10 mouse cellular contexts compared by ENCODE assay signal in the genomic region with DNA sequence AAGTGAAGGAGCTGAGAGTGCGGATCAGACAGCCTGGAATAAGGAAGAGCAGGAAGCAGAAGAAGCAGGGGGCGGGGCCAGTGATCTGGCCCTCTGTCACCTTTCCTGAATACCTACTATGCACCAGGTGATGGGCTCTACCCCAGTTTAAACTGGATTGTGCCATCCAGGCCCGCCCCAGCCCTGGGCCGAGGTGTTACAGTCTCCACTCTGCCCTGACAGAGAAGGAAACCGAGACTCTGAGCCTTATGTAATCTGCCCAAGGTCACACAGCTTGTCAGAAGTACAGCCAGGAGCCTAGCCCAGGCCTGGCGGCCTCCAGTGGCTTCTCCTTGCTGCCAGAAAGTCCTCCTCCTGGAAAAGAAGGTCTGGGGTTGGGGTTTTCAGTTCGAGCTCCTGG. TPM values are rescaled to one million over a fixed set of nuclear protein-coding genes. Genes with fewer than 3 reads are reported as not detected.
DNase-seq lines count a peak whose midpoint lies in the region; ATAC-seq lines count a peak whose summit lies in the region.
"Had no signal": no experiment of that assay in that cellular context is flagged by ENCODE, and none has a peak within 500 bp of the region (broad histone marks: within the 10 kb centered on the region; RNA-seq: fewer than 3 reads in every experiment).

No protein-coding gene starts in this region.

- peaks cover 53% of the 10 kb centered on the region for H3K27me3 ChIP-seq in heart, embryonic 12.5 days (replicated peaks)
- no peaks in the 10 kb centered on the region for H3K27me3 ChIP-seq in hindbrain, embryonic 14.5 days (ENCODE audit: control insufficient read depth, insufficient read depth, low read length)
- H3K27me3 ChIP-seq in stomach, embryonic 15.5 days (replicated peaks) = no peaks in the 10 kb centered on the region

- H3K4me1 ChIP-seq in heart, embryonic 12.5 days (replicated peaks) = peaks cover 25% of the 10 kb centered on the region
- peaks cover 32% of the 10 kb centered on the region for H3K4me1 ChIP-seq in hindbrain, embryonic 14.5 days (replicated peaks; ENCODE audit: control insufficient read depth, insufficient read depth, low read length)
- H3K4me1 ChIP-seq in stomach, embryonic 15.5 days = peaks cover 14% of the 10 kb centered on the region

- no peaks in the 10 kb centered on the region for H3K9me3 ChIP-seq in heart, embryonic 12.5 days (replicated peaks)
- H3K9me3 ChIP-seq in hindbrain, embryonic 14.5 days (ENCODE audit: control insufficient read depth, low read length) = no peaks in the 10 kb centered on the region
- no peaks in the 10 kb centered on the region for H3K9me3 ChIP-seq in stomach, embryonic 15.5 days

- no peak for DNase-seq in heart, postnatal 14 days
- peak; percentile 38 for DNase-seq in ovary, postnatal 36 days (ENCODE audit: low spot score)
- no peak for DNase-seq in ovary, postnatal 10 days (ENCODE audit: low spot score)
- DNase-seq in hindbrain, embryonic 14.5 days (ENCODE audit: low spot score) = no peak
- DNase-seq in thymus, postnatal 36 days = no peak
- DNase-seq: retina, postnatal 1 day had no signal

- H3K27ac ChIP-seq in heart, embryonic 12.5 days (ENCODE audit: poor library complexity, severe bottlenecking) = no peak overlapping the region
- H3K27ac ChIP-seq in hindbrain, embryonic 14.5 days = peak overlapping the region; percentile 44; the same call in 1 of the 2 replicates
- H3K27ac ChIP-seq in stomach, embryonic 15.5 days = no peak overlapping the region
- H3K27ac ChIP-seq: macrophage had no signal

- intact Hi-C loops in heart, postnatal 14 days (cut with DNase I) = no loop called here

- H3K9ac ChIP-seq in heart, embryonic 12.5 days = peak overlapping the region; percentile 46; the same call in 1 of the 2 replicates
- H3K9ac ChIP-seq in hindbrain, embryonic 14.5 days = no peak overlapping the region; the same call in 1 of the 2 replicates
- H3K9ac ChIP-seq in stomach, embryonic 15.5 days = no peak overlapping the region

- 22% methylated on average over 7 of the region's 7 CpGs for WGBS in heart, embryonic 12.5 days
- WGBS in hindbrain, embryonic 14.5 days = 24% methylated on average over 7 of the region's 7 CpGs
- WGBS in stomach, embryonic 15.5 days = 25% methylated on average over 7 of the region's 7 CpGs

- no peak overlapping the region for H3K4me2 ChIP-seq in heart, embryonic 12.5 days
- H3K4me2 ChIP-seq in hindbrain, embryonic 14.5 days (replicated peaks) = no peak overlapping the region
- 0 out of 2 replicates have a peak overlapping the region, but pooled peaks have one; percentile 25 for H3K4me2 ChIP-seq in stomach, embryonic 15.5 days

- H3K4me3 ChIP-seq in heart, embryonic 12.5 days = no peak overlapping the region
- no peak overlapping the region for H3K4me3 ChIP-seq in hindbrain, embryonic 14.5 days (replicated peaks; ENCODE audit: low read length)
- H3K4me3 ChIP-seq in stomach, embryonic 15.5 days (replicated peaks) = no peak overlapping the region

- no peak for ATAC-seq in heart, embryonic 12.5 days (ENCODE audit: insufficient number of reproducible peaks, low FRiP score)
- ATAC-seq in hindbrain, embryonic 14.5 days (ENCODE audit: low FRiP score) = no peak
- no peak for ATAC-seq in stomach, embryonic 15.5 days (ENCODE audit: insufficient read depth, low FRiP score, low read depth)

- H3K36me3 ChIP-seq in heart, embryonic 12.5 days = no peaks in the 10 kb centered on the region
- no peaks in the 10 kb centered on the region for H3K36me3 ChIP-seq in hindbrain, embryonic 14.5 days (replicated peaks; ENCODE audit: control insufficient read depth, insufficient read depth)
- H3K36me3 ChIP-seq in stomach, embryonic 15.5 days = no peaks in the 10 kb centered on the region

RNA-seq across cellular contexts. Expression of gene Neurod2, which starts 31.7 kb away (rescaled TPM):
- polyA plus RNA-seq in heart, embryonic 12.5 days (2016; fragmentation: Nextera tagmentation; extraction: Ambion mirVana) = not detected in 2 replicates
- not detected for total RNA-seq in heart, postnatal 14 days (2021)
- 21.7 and 25.5 TPM in 2 replicates for polyA plus RNA-seq in hindbrain, embryonic 14.5 days (2014; fragmentation: Nextera tagmentation; extraction: Ambion mirVana)
- polyA plus RNA-seq in stomach, embryonic 15.5 days (2015; fragmentation: Nextera tagmentation; extraction: Ambion mirVana) = 0.09 and 0.18 TPM in 2 replicates
- total RNA-seq: gastrocnemius, adult 18-20 months had no signal
- polyA plus RNA-seq: macrophage had no signal

RNA-seq across cellular contexts. Expression of gene Ppp1r1b, which starts 50.4 kb away (rescaled TPM):
- polyA plus RNA-seq in heart, embryonic 12.5 days (2016; fragmentation: Nextera tagmentation; extraction: Ambion mirVana) = 30.4 and 32.2 TPM in 2 replicates
- total RNA-seq in heart, postnatal 14 days (2021) = 1 to 10 TPM; 1.8 to 3.0 TPM
- polyA plus RNA-seq in hindbrain, embryonic 14.5 days (2014; fragmentation: Nextera tagmentation; extraction: Ambion mirVana) = 3.0 and 3.3 TPM in 2 replicates
- polyA plus RNA-seq in stomach, embryonic 15.5 days (2015; fragmentation: Nextera tagmentation; extraction: Ambion mirVana) = 20.2 and 21.5 TPM in 2 replicates
- polyA plus RNA-seq: macrophage had no signal

Comparison
In these comparisons a context has a peak if more than half of its experiments do, and no peak if none do; other contexts are left out.
1. RNA of gene Neurod2, which starts 31.7 kb away (polyA plus RNA-seq): 21.7 to 25.5 TPM in hindbrain, embryonic 14.5 days; 0.09 to 0.18 TPM in stomach, embryonic 15.5 days and not detected in heart, embryonic 12.5 days; every median in the first group is over 10 times any median in the second.